Mouse (Mus musculus) C2C12 (cell line): Measurements from ENCODE around the gene Defa31. TPM values are rescaled to one million over a fixed set of nuclear protein-coding genes. Genes with fewer than 3 reads are reported as not detected.
"Not testable (repeated sequence)": the region's sequence is repeated elsewhere in the genome, so short reads cannot be mapped to it uniquely, and the experiment has no call there.

Experiments used
- H3K27me3 ChIP-seq: one replicate; pipeline ENCODE4 v1.6.1; 2011; ENCODE audit not compliant: control insufficient read depth, insufficient read depth, insufficient read length
- H3K36me3 ChIP-seq: one replicate; pipeline ENCODE4 v1.6.1; 2011; ENCODE audit not compliant: control insufficient read depth, insufficient read depth
- H3K4me3 ChIP-seq: one replicate; pipeline ENCODE4 v1.5.1; 2011; ENCODE audit warnings: mild to moderate bottlenecking, control low read depth; ENCODE audit not compliant: poor library complexity, insufficient read depth, severe bottlenecking
- H3K79me2 ChIP-seq: one replicate; pipeline ENCODE4 v1.6.1; 2011; ENCODE audit not compliant: control insufficient read depth, insufficient read depth
- H3K79me3 ChIP-seq: one replicate; pipeline ENCODE4 v1.6.1; 2011; ENCODE audit warnings: low read depth, control low read depth
- H3ac ChIP-seq: one replicate; pipeline ENCODE3; 2011; ENCODE audit warnings: low read depth; ENCODE audit not compliant: control insufficient read depth, insufficient read length
- long read RNA-seq, 2 experiments: library from polyadenylated mRNA; unstranded; transcript quantifications; one replicate each; pipeline ENCODE4 v2.0.0; 2019 to 2020
- polyA plus RNA-seq: library from polyadenylated mRNA; unstranded; fragments of >200 nt; fragmentation: generic; extraction: Trizol; gene quantifications from one replicate; pipeline ENCODE4 v1.2.1, GENCODE M21; 2012; ENCODE audit warnings: missing spikeins

Defa31 gene
- not detected for polyA plus RNA-seq
- long read RNA-seq, experiment 1: 0 reads
- long read RNA-seq, experiment 2: 0 reads

- H3K79me3 ChIP-seq: not testable (repeated sequence)
Observed at GRCm38 (mm10) chr8:21191314-21191713, at the start of gene Defa31. Gene Defa31 (plus strand): TSS chr8:21191614.

GRCm38 (mm10) chr8:21161977-21162376 lies 29.4 kb upstream of the Defa31 start, which contains the start of gene Defa22:
Gene Defa22 (plus strand): TSS chr8:21162277.
- not testable (repeated sequence) for H3ac ChIP-seq, H3K36me3 ChIP-seq, H3K27me3 ChIP-seq, H3K4me3 ChIP-seq, H3K79me2 ChIP-seq, H3K79me3 ChIP-seq

More at GRCm38 (mm10) chr8:21191314-21191713, at the start of gene Defa31:
- H3K36me3 ChIP-seq, H3K4me3 ChIP-seq, H3K27me3 ChIP-seq, H3K79me2 ChIP-seq, H3ac ChIP-seq: not testable (repeated sequence)

GRCm38 (mm10) chr8:21201261-21201660 lies 9.8 kb downstream of the Defa31 start, which contains the start of gene Gm15293:
Gene Gm15293 (plus strand): TSS chr8:21201561.
- not testable (repeated sequence) for H3ac ChIP-seq, H3K36me3 ChIP-seq, H3K79me2 ChIP-seq, H3K4me3 ChIP-seq, H3K27me3 ChIP-seq, H3K79me3 ChIP-seq

Other genes with a start within 250 kb of the Defa31 start
- not detected for gene AY761185, start 246.9 kb upstream of the Defa31 start, polyA plus RNA-seq
- gene Defa21, start 166.1 kb upstream of the Defa31 start, polyA plus RNA-seq: not detected
- gene Defa23, start 136.6 kb upstream of the Defa31 start, polyA plus RNA-seq: not detected
- not detected for gene Defa35, start 126.6 kb upstream of the Defa31 start, polyA plus RNA-seq
- not detected for gene Defa25, start 107.2 kb upstream of the Defa31 start, polyA plus RNA-seq
- not detected for gene Gm14851, start 95.6 kb upstream of the Defa31 start, polyA plus RNA-seq
- gene Defa30, start 57.0 kb upstream of the Defa31 start, polyA plus RNA-seq: not detected
- gene Defa22, start 29.3 kb upstream of the Defa31 start, polyA plus RNA-seq: not detected
- not detected for gene Gm15293, start 9.9 kb downstream of the Defa31 start, polyA plus RNA-seq
- gene Gm15292, start 58.1 kb downstream of the Defa31 start, polyA plus RNA-seq: not detected
- gene Defa27, start 123.9 kb downstream of the Defa31 start, polyA plus RNA-seq: not detected
- gene Defa29, start 135.4 kb downstream of the Defa31 start, polyA plus RNA-seq: not detected
- gene Defa2, start 186.9 kb downstream of the Defa31 start, polyA plus RNA-seq: not detected
- gene Defa33, start 200.2 kb downstream of the Defa31 start, polyA plus RNA-seq: not detected
- gene Defa36, start 235.8 kb downstream of the Defa31 start, polyA plus RNA-seq: not detected